Mouse (Mus musculus) liver, embryonic 14.5 days (tissue): Measurements from ENCODE around the gene H2-DMa.

ENCODE experiments used
- CTCF ChIP-seq: IDR thresholded peaks from 2 replicates; pipeline ENCODE4 v1.5.1; 2016; ENCODE audit warnings: antibody characterized with exemption, low read depth, control low read depth
- EP300 ChIP-seq: IDR thresholded peaks from 2 replicates; pipeline ENCODE4 v1.6.1; 2016; ENCODE audit warnings: antibody characterized with exemption, low read depth

DNA sequence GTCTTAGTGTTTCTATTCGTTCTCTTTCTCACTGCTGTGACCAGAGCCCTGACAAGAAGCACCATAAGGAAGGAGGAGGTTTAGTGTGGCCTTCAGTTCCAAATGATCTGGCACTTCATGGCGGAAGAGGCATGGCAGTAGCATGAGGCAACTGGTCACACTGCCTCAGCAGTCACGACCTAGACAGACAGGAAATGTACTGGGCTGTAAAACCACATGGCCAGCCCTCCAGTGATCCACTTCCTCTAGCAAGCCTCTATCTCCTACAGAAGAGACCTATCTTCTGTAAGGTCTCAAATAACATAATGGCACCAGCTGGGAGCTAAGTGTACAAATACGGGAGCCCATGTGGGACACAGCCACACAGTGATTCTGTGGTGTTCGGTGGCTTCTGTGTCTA, 47.2 kb upstream of the H2-DMa start:
- TF ChIP-seq CTCF (no peak), EP300 (no peak)
